Mouse (Mus musculus) liver, embryonic 16.5 days (tissue): ENCODE results near the gene Tlnrd1. TPM values are rescaled to one million over a fixed set of nuclear protein-coding genes. Genes with fewer than 3 reads are reported as not detected.

Source experiments
- ATAC-seq: fragments of 200-750 bp; cut with Nextera tagmentation; 2 replicates; pipeline ENCODE4 v1.8.0; 2017; ENCODE audit warnings: low read depth, mild to moderate bottlenecking, moderate number of reproducible peaks, moderate library complexity
- H3K27ac ChIP-seq: fragments of 300-500 bp; sonication (generic); 2 replicates; pipeline ENCODE4 v1.5.1; 2014; ENCODE audit warnings: mild to moderate bottlenecking, low read length
- H3K27me3 ChIP-seq: fragments of 300-500 bp; sonication (generic); 2 replicates; pipeline ENCODE4 v1.6.1; 2014; ENCODE audit warnings: low read depth, low read length, mixed read lengths; ENCODE audit not compliant: control insufficient read depth, insufficient read depth
- H3K36me3 ChIP-seq: fragments of 300-500 bp; sonication (generic); 2 replicates; pipeline ENCODE4 v1.6.1; 2014; ENCODE audit warnings: mild to moderate bottlenecking; ENCODE audit not compliant: control insufficient read depth, insufficient read depth
- H3K4me1 ChIP-seq: fragments of 300-500 bp; sonication (generic); 2 replicates; pipeline ENCODE4 v1.6.1; 2014; ENCODE audit warnings: low read depth, low read length, mixed read lengths; ENCODE audit not compliant: control insufficient read depth
- H3K4me2 ChIP-seq: fragments of 300-500 bp; sonication (generic); 2 replicates; pipeline ENCODE4 v1.6.1; 2014; ENCODE audit warnings: low read depth, low read length, mixed read lengths
- H3K4me3 ChIP-seq: fragments of 300-500 bp; sonication (generic); 2 replicates; pipeline ENCODE4 v1.5.1; 2014; ENCODE audit warnings: low read depth, mild to moderate bottlenecking, low read length
- H3K9ac ChIP-seq: fragments of 300-500 bp; sonication (generic); 2 replicates; pipeline ENCODE4 v1.6.1; 2014; ENCODE audit warnings: low read depth, low read length
- H3K9me3 ChIP-seq: fragments of 300-500 bp; sonication (generic); replicated peaks from 2 replicates; pipeline ENCODE4 v1.6.1; 2016; ENCODE audit warnings: low read length; ENCODE audit not compliant: control insufficient read depth
- WGBS: fragments of 180-500 bp; shearing (Covaris S2); extraction: QIAGEN DNeasy Blood & Tissue Kit; methylation state at CpG from one replicate; pipeline ENCODE4 v1.1.7; 2014; ENCODE audit not compliant: insufficient replicate concordance; 5-methylcytosine and 5-hydroxymethylcytosine counted together
- polyA plus RNA-seq: library from polyadenylated mRNA; unstranded; fragments of >200 nt; fragmentation: Nextera tagmentation; extraction: Ambion mirVana; gene quantifications from 2 replicates; pipeline ENCODE4 v1.2.1, GENCODE M21; 2015

Gene Tlnrd1
- polyA plus RNA-seq, result 5.9 and 7.2 TPM in 2 replicates

- peak; percentile 61 for ATAC-seq
- Histone ChIP-seq H3K27me3 (no peaks in the 10 kb centered on the region), H3K27ac (peak within 1 kb of the TSS; percentile 99), H3K36me3 (peaks cover 11% of the 10 kb centered on the region), H3K9ac (peak within 1 kb of the TSS; percentile 88), H3K4me3 (peak within 1 kb of the TSS; percentile 77), H3K4me1 (peaks cover 53% of the 10 kb centered on the region), H3K9me3 (no peaks in the 10 kb centered on the region), H3K4me2 (peak within 1 kb of the TSS; percentile 82)
- WGBS, result under 1% methylated on average over 66 of the region's 69 CpGs
Measured at GRCm38 (mm10) chr7:83884021-83884658, at the start of gene Tlnrd1, which contains the start of gene Mesd. Gene Tlnrd1, minus strand, starts transcription at chr7:83884305. Gene Mesd, plus strand, starts transcription at chr7:83884466.

GRCm38 (mm10) chr7:83921637-83922036 is 37.5 kb upstream of the Tlnrd1 start:
- Histone ChIP-seq H3K4me1 (no peaks in the 10 kb centered on the region), H3K9ac (no peak overlapping the region), H3K27ac (no peak overlapping the region), H3K27me3 (no peaks in the 10 kb centered on the region), H3K4me3 (no peak overlapping the region), H3K4me2 (no peak overlapping the region), H3K9me3 (no peaks in the 10 kb centered on the region), H3K36me3 (no peaks in the 10 kb centered on the region)
- 36% methylated on average over 3 of the region's 3 CpGs for WGBS
- no peak for ATAC-seq

GRCm38 (mm10) chr7:83920241-83920640 is 36.1 kb upstream of the Tlnrd1 start:
- Histone ChIP-seq H3K9ac (no peak overlapping the region), H3K9me3 (no peaks in the 10 kb centered on the region), H3K4me1 (no peaks in the 10 kb centered on the region), H3K27me3 (no peaks in the 10 kb centered on the region), H3K36me3 (no peaks in the 10 kb centered on the region), H3K4me3 (no peak overlapping the region), H3K27ac (no peak overlapping the region), H3K4me2 (no peak overlapping the region)
- 36% methylated on average over 4 of the region's 4 CpGs for WGBS
- no peak for ATAC-seq

DNA sequence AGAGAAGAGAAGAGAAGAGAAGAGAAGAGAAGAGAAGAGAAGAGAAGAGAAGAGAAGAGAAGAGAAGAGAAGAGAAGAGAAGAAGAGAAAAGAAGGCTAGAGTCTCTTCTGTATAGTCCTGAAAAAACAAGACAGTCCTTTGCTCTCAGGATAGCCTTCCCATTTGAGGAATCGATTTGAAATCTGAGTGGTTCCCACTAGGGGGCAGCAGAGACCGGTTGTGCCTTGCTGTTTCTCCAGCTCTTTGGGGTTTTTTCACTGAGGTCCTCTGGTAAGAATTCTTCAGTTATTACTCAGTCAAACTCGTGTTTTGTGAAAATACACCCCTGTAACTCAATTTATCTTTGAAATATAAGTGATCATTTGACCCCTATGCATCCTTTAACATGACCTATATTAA is 30.5 kb upstream of the Tlnrd1 start:
- under 1% methylated on average over 3 of the region's 3 CpGs for WGBS
- no peaks in the 10 kb centered on the region for H3K9me3 ChIP-seq

GRCm38 (mm10) chr7:83913995-83914394 is 29.9 kb upstream of the Tlnrd1 start:
- Histone ChIP-seq H3K27me3 (no peaks in the 10 kb centered on the region), H3K4me2 (no peak overlapping the region), H3K4me3 (no peak overlapping the region), H3K4me1 (no peaks in the 10 kb centered on the region), H3K36me3 (no peaks in the 10 kb centered on the region), H3K9me3 (no peaks in the 10 kb centered on the region), H3K27ac (no peak overlapping the region), H3K9ac (no peak overlapping the region)
- WGBS, result 63% methylated on average over 9 of the region's 9 CpGs
- no peak for ATAC-seq

More for the DNA sequence above, 30.5 kb upstream of the Tlnrd1 start:
- no peak overlapping the region for H3K4me2 ChIP-seq
- H3K4me3 ChIP-seq, result no peak overlapping the region
- no peak overlapping the region for H3K27ac ChIP-seq
- ATAC-seq, result no peak
- H3K9ac ChIP-seq, result no peak overlapping the region
- no peaks in the 10 kb centered on the region for H3K4me1 ChIP-seq
- no peaks in the 10 kb centered on the region for H3K36me3 ChIP-seq
- H3K27me3 ChIP-seq, result no peaks in the 10 kb centered on the region

DNA sequence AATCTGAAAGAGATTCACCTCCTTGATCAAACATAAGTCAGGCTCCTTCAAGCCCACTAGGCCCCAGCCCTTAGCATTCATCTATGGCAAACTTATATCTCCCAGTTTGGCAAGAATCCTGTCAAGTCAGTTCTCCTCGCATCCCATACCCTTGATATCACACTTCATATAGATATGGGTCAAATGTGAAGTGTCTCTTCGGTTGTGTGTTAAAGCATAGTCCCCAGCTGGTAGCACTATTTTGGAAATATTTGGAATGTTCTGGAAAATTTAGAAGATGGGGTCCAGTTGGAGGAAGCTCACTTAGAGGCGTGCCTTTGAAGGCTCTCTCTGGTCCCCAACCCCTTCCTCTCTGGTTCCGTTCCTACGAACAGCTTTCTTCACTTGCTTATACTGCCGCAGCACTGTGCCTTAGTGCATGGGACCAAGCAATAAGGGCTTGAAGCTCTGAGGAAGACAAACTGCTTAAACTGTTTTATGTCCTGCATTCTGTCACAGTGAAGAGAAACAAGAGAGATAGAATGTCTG is 29.4 kb upstream of the Tlnrd1 start:
- H3K27me3 ChIP-seq, result no peaks in the 10 kb centered on the region
- no peaks in the 10 kb centered on the region for H3K4me1 ChIP-seq
- H3K4me2 ChIP-seq, result no peak overlapping the region
- no peak for ATAC-seq
- no peak overlapping the region for H3K4me3 ChIP-seq
- H3K9ac ChIP-seq, result no peak overlapping the region
- H3K27ac ChIP-seq, result no peak overlapping the region
- WGBS, result 72% methylated on average over 6 of the region's 6 CpGs
- H3K36me3 ChIP-seq, result no peaks in the 10 kb centered on the region
- H3K9me3 ChIP-seq, result no peaks in the 10 kb centered on the region

- ATAC-seq, result no peak
- Histone ChIP-seq H3K36me3 (no peaks in the 10 kb centered on the region), H3K9ac (no peak overlapping the region), H3K4me2 (no peak overlapping the region), H3K4me3 (no peak overlapping the region), H3K9me3 (no peaks in the 10 kb centered on the region), H3K4me1 (no peaks in the 10 kb centered on the region), H3K27ac (no peak overlapping the region), H3K27me3 (no peaks in the 10 kb centered on the region)
- WGBS, result 27% methylated on average over 3 of the region's 3 CpGs
Measured at GRCm38 (mm10) chr7:83911909-83912308, 27.8 kb upstream of the Tlnrd1 start.

DNA sequence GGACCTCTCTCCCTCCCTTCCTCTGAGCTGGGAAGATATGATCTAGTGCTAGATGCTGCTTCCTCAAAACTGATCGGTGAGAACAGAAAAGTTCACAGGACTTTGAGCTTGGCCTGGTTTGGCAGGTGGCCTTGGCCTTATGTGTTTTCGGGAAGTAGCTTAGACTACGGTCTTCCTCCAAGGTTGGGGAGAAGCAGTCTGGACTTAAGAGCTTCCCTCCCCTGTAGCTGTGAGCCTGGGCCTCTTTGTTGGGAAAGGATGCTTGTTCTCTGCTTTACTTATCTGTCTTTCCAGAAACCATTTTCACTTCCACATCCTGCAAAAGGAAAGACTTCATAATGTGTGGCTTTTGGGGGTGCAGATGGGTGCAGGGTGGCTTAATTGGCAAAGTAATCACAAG is 20.7 kb upstream of the Tlnrd1 start:
- whole genome bisulfite sequencing, result 20% methylated on average over 3 of the region's 3 CpGs
- Histone ChIP-seq H3K4me2 (no peak overlapping the region), H3K4me1 (no peaks in the 10 kb centered on the region), H3K36me3 (peaks cover 12% of the 10 kb centered on the region), H3K9me3 (no peaks in the 10 kb centered on the region), H3K9ac (no peak overlapping the region), H3K4me3 (no peak overlapping the region), H3K27ac (no peak overlapping the region), H3K27me3 (no peaks in the 10 kb centered on the region)
- ATAC-seq, result no peak

DNA sequence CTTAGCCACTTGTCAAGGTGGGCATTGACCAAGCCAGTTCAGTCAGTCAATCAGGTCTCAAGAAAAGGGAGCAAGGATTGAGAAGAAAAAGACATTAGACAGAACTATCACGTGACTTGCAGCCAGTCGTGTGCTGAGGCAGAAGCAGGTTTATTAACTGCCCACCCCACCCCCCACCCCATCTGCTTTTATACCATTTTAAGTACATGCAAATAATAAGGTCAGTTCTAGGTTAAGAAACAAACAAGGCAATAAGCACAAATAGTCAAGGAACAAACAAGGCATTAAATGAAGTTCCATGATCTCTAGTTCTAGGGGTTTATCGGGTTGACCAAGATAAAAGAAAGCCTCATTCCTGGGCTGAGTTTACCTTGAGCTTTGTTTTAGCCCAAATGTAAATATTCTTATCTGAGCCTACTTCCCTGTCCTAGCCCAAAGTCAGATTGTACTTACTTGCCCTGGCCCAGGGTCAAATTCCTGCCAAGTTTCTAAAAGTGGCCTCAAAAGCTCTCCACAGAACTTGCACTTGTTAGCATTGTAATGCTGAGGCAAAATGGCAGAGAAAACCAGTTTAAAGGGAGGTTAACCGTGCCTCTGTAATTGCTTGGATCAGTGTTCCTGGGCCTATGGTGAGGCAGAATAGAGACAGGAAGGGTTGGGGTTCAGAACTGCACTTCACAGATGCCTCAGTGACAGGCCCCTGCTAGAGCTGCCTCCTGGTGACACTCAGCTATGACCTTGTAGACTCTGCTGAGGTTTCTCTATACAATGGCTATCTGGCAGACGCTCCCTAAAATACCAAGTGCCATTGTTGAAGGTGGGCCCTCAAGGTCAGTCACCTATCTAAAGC is 18.4 kb upstream of the Tlnrd1 start:
- no peak for ATAC-seq
- Histone ChIP-seq H3K4me2 (no peak overlapping the region), H3K4me3 (no peak overlapping the region), H3K4me1 (peaks cover 22% of the 10 kb centered on the region), H3K27me3 (no peaks in the 10 kb centered on the region), H3K27ac (no peak overlapping the region), H3K9ac (no peak overlapping the region), H3K36me3 (peaks cover 30% of the 10 kb centered on the region), H3K9me3 (no peaks in the 10 kb centered on the region)
- WGBS, result 65% methylated on average over 5 of the region's 5 CpGs
